Mouse (Mus musculus) megakaryocyte, adult 5-6 weeks (primary cell): ENCODE data around the gene Tas2r119. TPM values are rescaled to one million over a fixed set of nuclear protein-coding genes. Genes with fewer than 3 reads are reported as not detected.
"Not testable (repeated sequence)": the region's sequence is repeated elsewhere in the genome, so short reads cannot be mapped to it uniquely, and the experiment has no call there.

ENCODE experiments used
- ATAC-seq: 2 replicates; pipeline ENCODE4 v1.8.0; 2016; ENCODE audit warnings: mild to moderate bottlenecking, inconsistent platforms; ENCODE audit not compliant: poor library complexity, severe bottlenecking
- total RNA-seq, 2 experiments: library from RNA; stranded (forward) in 1 of 2; stranded (reverse) in 1 of 2; fragments of 153-499, 151-499 nt in 1 of 2; fragments of 221-1000, 200-1000 nt in 1 of 2; gene quantifications; 2 replicates each; pipeline versions ENCODE4 v1.2.3 to v1.2.4; 2015 to 2017

Gene Tas2r119
- total RNA-seq (2015) = not detected in 2 replicates
- total RNA-seq (2017) = not detected in 2 replicates

- no peak for ATAC-seq
Measured at GRCm38 (mm10) chr15:32176989-32177388, at the start of gene Tas2r119. TSS of gene Tas2r119 (plus strand) at chr15:32177289.

GRCm38 (mm10) chr15:32132315-32132714 lies 44.8 kb upstream of the Tas2r119 start:
- no peak for ATAC-seq

GRCm38 (mm10) chr15:32141657-32142056 lies 35.4 kb upstream of the Tas2r119 start:
- ATAC-seq = no peak

- ATAC-seq = no peak
Measured at GRCm38 (mm10) chr15:32144269-32144668, 32.8 kb upstream of the Tas2r119 start.

- ATAC-seq = no peak
Measured at GRCm38 (mm10) chr15:32153404-32153803, 23.7 kb upstream of the Tas2r119 start.

- no peak for ATAC-seq
Measured at GRCm38 (mm10) chr15:32153857-32154449, 23.1 kb upstream of the Tas2r119 start.

- ATAC-seq = no peak
Measured at GRCm38 (mm10) chr15:32156126-32156525, 21.0 kb upstream of the Tas2r119 start.

GRCm38 (mm10) chr15:32160281-32160680 lies 16.8 kb upstream of the Tas2r119 start:
- no peak for ATAC-seq

GRCm38 (mm10) chr15:32171764-32172163 lies 5.3 kb upstream of the Tas2r119 start:
- no peak for ATAC-seq

GRCm38 (mm10) chr15:32172175-32172987 lies 4.7 kb upstream of the Tas2r119 start:
- no peak for ATAC-seq

GRCm38 (mm10) chr15:32172988-32173329 lies 4.1 kb upstream of the Tas2r119 start:
- ATAC-seq = no peak

- ATAC-seq = no peak
Measured at GRCm38 (mm10) chr15:32180010-32180725, 3.1 kb downstream of the Tas2r119 start.

GRCm38 (mm10) chr15:32182026-32182425 lies 4.9 kb downstream of the Tas2r119 start:
- ATAC-seq = no peak

GRCm38 (mm10) chr15:32184964-32185363 lies 7.9 kb downstream of the Tas2r119 start:
- no peak for ATAC-seq

- no peak for ATAC-seq
Measured at GRCm38 (mm10) chr15:32189879-32190278, 12.8 kb downstream of the Tas2r119 start.

GRCm38 (mm10) chr15:32190436-32190835 lies 13.3 kb downstream of the Tas2r119 start:
- no peak for ATAC-seq

GRCm38 (mm10) chr15:32192948-32193347 lies 15.9 kb downstream of the Tas2r119 start:
- ATAC-seq = no peak

GRCm38 (mm10) chr15:32198076-32198475 lies 21.0 kb downstream of the Tas2r119 start:
- ATAC-seq = no peak

- no peak for ATAC-seq
Measured at GRCm38 (mm10) chr15:32198561-32198960, 21.5 kb downstream of the Tas2r119 start.

GRCm38 (mm10) chr15:32203242-32203641 lies 26.2 kb downstream of the Tas2r119 start:
- ATAC-seq = no peak

GRCm38 (mm10) chr15:32204908-32205307 lies 27.8 kb downstream of the Tas2r119 start:
- ATAC-seq = no peak

- not testable (repeated sequence) for ATAC-seq
Measured at GRCm38 (mm10) chr15:32214687-32215086, 37.6 kb downstream of the Tas2r119 start.
